Mouse (Mus musculus): Measurements from ENCODE around the gene Olfr654. TPM values are rescaled to one million over a fixed set of nuclear protein-coding genes. Genes with fewer than 3 reads are reported as not detected.

Olfr654 gene
- polyA plus RNA-seq (2016; fragmentation: Nextera tagmentation; extraction: Ambion mirVana): not detected in 2 replicates

DNA sequence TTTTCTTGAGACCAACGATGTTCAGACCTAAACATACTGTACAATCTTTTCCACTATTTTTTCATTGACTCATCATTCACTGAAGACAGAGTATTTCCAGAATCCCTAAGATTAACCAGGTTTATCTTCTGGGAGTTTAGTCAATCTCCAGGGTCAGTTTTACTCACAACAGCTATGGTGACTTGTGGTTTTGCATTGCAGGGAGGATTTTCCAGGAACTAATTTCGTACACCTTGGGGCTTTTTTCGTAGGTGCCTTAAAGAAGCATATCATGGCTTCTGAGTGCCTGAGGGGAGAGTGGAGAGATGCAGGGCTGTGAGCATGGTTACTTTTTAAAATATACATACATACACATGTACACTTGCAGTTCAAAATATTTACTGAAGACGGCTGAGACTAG is at the start of gene Olfr654:
Olfr654 (plus strand) TSS at position 301 of the 400 bp plus-strand sequence.
- no peaks in the 10 kb centered on the region for H3K9me3 ChIP-seq
- H3K27me3 ChIP-seq: no peaks in the 10 kb centered on the region
- H3K4me1 ChIP-seq: no peaks in the 10 kb centered on the region
- no peak for ATAC-seq (ENCODE audit: insufficient number of reproducible peaks, insufficient read depth, low FRiP score, low TSS enrichment)
- WGBS: 94% methylated on average over 4 of the region's 4 CpGs
- no peak within 1 kb of the TSS for H3K4me3 ChIP-seq
- no peak within 1 kb of the TSS for H3K9ac ChIP-seq
- no peak within 1 kb of the TSS for H3K27ac ChIP-seq
- no peak within 1 kb of the TSS for H3K4me2 ChIP-seq (replicated peaks)
- no peaks in the 10 kb centered on the region for H3K36me3 ChIP-seq

DNA sequence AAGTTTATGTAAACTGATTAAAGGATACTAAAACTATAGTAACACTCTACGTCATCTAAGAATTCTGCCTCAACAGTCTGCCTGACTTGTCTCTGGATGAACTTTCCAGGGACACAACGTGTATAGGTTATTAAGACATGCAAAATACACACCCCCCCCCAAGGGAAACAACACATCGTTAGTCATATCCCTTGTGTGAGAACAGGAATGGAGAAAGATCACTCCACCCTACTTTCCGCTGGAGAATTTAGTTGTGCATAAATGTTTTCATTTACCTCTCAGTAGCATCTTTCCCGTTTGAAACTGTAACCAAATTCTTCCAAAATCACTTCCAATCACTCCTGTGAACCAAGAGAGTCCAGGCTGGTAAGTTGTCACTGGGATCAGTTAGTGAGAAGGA is 37.0 kb upstream of the Olfr654 start, which contains the start of gene Olfr651:
Olfr651 (plus strand) TSS at position 301 of the 400 bp plus-strand sequence.
- no peaks in the 10 kb centered on the region for H3K36me3 ChIP-seq
- WGBS: 74% methylated on average over 5 of the region's 5 CpGs
- H3K4me1 ChIP-seq: no peaks in the 10 kb centered on the region
- H3K27ac ChIP-seq: no peak within 1 kb of the TSS
- H3K9me3 ChIP-seq: no peaks in the 10 kb centered on the region
- ATAC-seq (ENCODE audit: insufficient number of reproducible peaks, insufficient read depth, low FRiP score, low TSS enrichment): no peak
- no peaks in the 10 kb centered on the region for H3K27me3 ChIP-seq
- no peak within 1 kb of the TSS for H3K4me3 ChIP-seq
- H3K9ac ChIP-seq: no peak within 1 kb of the TSS
- H3K4me2 ChIP-seq (replicated peaks): no peak within 1 kb of the TSS

DNA sequence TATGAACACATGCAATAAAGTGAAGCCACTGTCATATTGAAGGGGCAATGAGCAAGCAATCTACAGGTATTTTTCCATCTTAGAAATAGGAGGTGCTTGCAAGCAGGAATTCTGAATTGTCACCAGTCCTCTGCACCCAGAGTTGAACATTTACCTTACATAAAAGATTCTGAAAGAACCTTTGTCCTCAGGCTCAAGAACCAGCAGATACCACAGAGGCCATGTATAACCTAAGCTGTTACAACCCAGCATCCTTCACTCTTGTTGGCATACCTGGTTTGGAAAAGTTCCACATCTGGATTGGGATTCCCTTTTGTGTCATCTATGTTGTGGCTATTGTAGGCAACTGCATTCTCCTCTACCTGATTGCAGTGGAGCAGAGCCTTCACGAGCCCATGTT is 34.1 kb upstream of the Olfr654 start:
- no peak overlapping the region for H3K4me2 ChIP-seq (replicated peaks)
- H3K9ac ChIP-seq: no peak overlapping the region
- 70% methylated on average over 1 of the region's 1 CpGs for WGBS
- H3K27me3 ChIP-seq: no peaks in the 10 kb centered on the region
- no peak overlapping the region for H3K27ac ChIP-seq
- ATAC-seq (ENCODE audit: insufficient number of reproducible peaks, insufficient read depth, low FRiP score, low TSS enrichment): no peak
- H3K9me3 ChIP-seq: no peaks in the 10 kb centered on the region
- H3K36me3 ChIP-seq: no peaks in the 10 kb centered on the region
- H3K4me1 ChIP-seq: no peaks in the 10 kb centered on the region
- no peak overlapping the region for H3K4me3 ChIP-seq

DNA sequence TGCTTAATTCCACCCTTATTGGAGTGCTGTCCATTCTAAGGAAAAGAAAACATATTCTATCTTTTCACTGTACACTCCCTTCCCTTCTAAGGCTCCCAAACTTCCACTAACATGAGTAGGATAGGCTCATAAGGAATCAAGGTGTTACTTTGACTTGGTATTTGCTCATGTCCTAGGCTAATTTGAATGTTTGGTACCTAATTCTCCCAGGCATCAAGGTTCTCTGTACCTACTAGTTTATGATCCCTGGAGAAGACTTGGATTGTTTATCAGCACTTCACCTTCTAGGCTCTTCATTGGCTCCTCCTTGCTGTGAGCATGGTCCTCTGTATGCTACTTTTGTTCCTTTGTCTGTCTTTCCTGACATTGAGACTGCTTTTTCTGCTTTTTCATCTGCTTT is 26.2 kb upstream of the Olfr654 start, which contains the start of gene Olfr652:
Olfr652 (plus strand) TSS at position 301 of the 400 bp plus-strand sequence.
- Histone ChIP-seq H3K4me2 (replicated peaks) (no peak within 1 kb of the TSS), H3K4me1 (no peaks in the 10 kb centered on the region), H3K27me3 (no peaks in the 10 kb centered on the region), H3K9me3 (no peaks in the 10 kb centered on the region), H3K9ac (no peak within 1 kb of the TSS), H3K27ac (no peak within 1 kb of the TSS), H3K36me3 (no peaks in the 10 kb centered on the region), H3K4me3 (no peak within 1 kb of the TSS)
- ATAC-seq (ENCODE audit: insufficient number of reproducible peaks, insufficient read depth, low FRiP score, low TSS enrichment): no peak

DNA sequence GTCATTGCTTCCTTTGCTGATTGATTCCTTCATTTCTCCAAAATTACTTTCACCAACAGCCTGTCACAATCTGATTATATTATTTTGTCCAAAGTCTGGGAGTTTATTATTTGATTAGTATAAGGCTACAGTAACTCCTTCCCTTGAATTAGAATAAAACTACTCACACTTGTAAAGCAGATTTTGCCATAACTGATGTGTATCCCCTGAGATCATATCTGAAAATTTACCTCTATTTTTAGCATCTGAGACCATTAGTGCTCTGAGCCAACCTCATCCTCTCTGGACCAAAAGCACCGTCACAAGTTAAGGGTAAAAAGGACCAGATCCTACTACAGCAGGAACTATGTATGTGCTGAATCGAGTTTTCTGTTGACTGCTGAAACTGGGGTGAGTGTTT is 9.8 kb upstream of the Olfr654 start, which contains the start of gene Olfr653:
Olfr653 (plus strand) TSS at position 301 of the 400 bp plus-strand sequence.
- H3K4me3 ChIP-seq: no peak within 1 kb of the TSS
- H3K27me3 ChIP-seq: no peaks in the 10 kb centered on the region
- no peak within 1 kb of the TSS for H3K4me2 ChIP-seq (replicated peaks)
- no peaks in the 10 kb centered on the region for H3K4me1 ChIP-seq
- 74% methylated on average over 2 of the region's 2 CpGs for WGBS
- H3K9ac ChIP-seq: no peak within 1 kb of the TSS
- no peak within 1 kb of the TSS for H3K27ac ChIP-seq
- H3K9me3 ChIP-seq: no peaks in the 10 kb centered on the region
- H3K36me3 ChIP-seq: no peaks in the 10 kb centered on the region
- ATAC-seq (ENCODE audit: insufficient number of reproducible peaks, insufficient read depth, low FRiP score, low TSS enrichment): no peak

DNA sequence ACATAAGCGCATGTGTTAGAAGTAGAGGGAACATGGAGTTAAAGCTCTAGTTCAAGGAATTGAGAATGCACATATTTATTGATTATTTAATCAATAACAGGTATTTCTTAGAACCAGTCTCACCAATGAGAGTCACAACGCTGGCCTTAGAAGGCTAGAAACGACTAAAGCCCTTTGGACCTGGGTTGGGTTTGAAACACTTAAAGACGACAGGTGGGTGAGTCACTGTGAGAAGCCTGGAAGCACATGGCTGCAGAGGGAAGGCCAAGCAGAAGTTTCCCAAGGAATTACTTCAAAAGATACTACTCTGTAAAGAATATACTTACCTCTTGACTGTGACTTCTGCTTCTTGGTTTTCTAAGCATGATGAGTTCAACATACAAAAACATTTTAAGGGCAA is 6.0 kb upstream of the Olfr654 start:
- Histone ChIP-seq H3K27me3 (no peaks in the 10 kb centered on the region), H3K4me3 (no peak overlapping the region), H3K9ac (no peak overlapping the region), H3K4me2 (replicated peaks) (no peak overlapping the region), H3K4me1 (no peaks in the 10 kb centered on the region), H3K36me3 (no peaks in the 10 kb centered on the region), H3K9me3 (no peaks in the 10 kb centered on the region), H3K27ac (no peak overlapping the region)
- ATAC-seq (ENCODE audit: insufficient number of reproducible peaks, insufficient read depth, low FRiP score, low TSS enrichment): no peak
- WGBS: 91% methylated on average over 4 of the region's 4 CpGs

DNA sequence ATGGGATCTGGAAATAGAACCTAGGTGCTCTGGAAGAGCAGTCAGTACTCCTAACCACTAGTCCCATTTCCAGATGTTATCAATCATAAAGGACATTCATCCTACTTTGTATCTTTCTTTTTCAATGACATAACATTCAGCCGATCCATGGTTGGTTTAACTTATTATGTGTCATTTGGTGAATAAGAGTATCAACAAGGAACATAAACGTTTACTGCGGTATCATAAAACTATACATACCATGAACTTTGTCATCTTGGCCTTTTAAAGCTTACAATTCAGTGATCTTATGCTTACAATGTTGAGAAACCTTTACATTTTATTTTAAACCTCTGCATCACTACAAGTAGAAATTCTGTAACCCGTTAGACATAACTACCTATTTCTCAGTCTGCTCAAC is 5.4 kb upstream of the Olfr654 start:
- Histone ChIP-seq H3K4me2 (replicated peaks) (no peak overlapping the region), H3K27ac (no peak overlapping the region), H3K36me3 (no peaks in the 10 kb centered on the region), H3K4me1 (no peaks in the 10 kb centered on the region), H3K9me3 (no peaks in the 10 kb centered on the region), H3K9ac (no peak overlapping the region), H3K4me3 (no peak overlapping the region), H3K27me3 (no peaks in the 10 kb centered on the region)
- ATAC-seq (ENCODE audit: insufficient number of reproducible peaks, insufficient read depth, low FRiP score, low TSS enrichment): no peak
- WGBS: 83% methylated on average over 4 of the region's 4 CpGs

DNA sequence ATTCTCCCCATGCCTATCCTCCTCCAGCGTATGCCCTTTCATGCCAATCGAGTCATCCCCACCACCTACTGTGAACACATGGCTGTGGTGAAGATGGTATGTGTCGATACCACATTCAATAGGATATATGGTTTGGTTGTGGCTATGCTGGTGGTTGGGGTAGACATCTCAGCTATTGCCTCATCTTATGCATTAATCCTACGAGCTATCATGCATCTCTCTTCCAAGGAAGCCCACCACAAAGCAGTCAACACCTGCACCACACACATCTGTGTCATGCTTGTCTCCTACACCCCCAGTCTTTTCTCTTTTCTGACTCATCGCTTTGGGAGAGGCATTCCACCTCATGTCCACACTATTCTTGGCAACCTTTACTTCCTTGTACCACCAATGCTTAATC is 1.4 kb downstream of the Olfr654 start:
- Histone ChIP-seq H3K9ac (no peak overlapping the region), H3K36me3 (no peaks in the 10 kb centered on the region), H3K27me3 (no peaks in the 10 kb centered on the region), H3K27ac (no peak overlapping the region), H3K4me3 (no peak overlapping the region), H3K4me2 (replicated peaks) (no peak overlapping the region), H3K9me3 (no peaks in the 10 kb centered on the region), H3K4me1 (no peaks in the 10 kb centered on the region)
- WGBS: 80% methylated on average over 5 of the region's 5 CpGs
- ATAC-seq (ENCODE audit: insufficient number of reproducible peaks, insufficient read depth, low FRiP score, low TSS enrichment): no peak

DNA sequence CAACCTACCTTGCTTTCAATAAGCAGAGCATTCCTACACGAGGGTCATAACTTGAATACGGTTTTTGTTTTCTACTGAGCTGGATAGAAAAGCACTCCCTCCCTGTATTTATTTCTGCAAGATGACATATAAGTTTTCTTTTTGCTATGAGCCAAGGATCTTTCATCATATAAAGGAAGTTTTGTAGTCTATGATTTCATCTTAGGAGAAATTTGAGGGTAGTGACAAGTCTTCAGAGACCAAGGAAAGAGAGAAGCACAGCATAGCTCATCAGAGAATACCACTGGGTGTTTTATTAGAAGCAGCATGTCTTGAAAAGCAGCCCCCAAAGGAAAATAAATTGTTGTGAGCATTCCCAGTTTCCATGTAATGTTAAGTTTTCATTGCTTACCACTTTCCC is 14.9 kb downstream of the Olfr654 start, which contains the start of gene Olfr655:
Olfr655 (minus strand) TSS at position 101 of the 400 bp plus-strand sequence.
- Histone ChIP-seq H3K9me3 (no peaks in the 10 kb centered on the region), H3K27ac (no peak within 1 kb of the TSS)

DNA sequence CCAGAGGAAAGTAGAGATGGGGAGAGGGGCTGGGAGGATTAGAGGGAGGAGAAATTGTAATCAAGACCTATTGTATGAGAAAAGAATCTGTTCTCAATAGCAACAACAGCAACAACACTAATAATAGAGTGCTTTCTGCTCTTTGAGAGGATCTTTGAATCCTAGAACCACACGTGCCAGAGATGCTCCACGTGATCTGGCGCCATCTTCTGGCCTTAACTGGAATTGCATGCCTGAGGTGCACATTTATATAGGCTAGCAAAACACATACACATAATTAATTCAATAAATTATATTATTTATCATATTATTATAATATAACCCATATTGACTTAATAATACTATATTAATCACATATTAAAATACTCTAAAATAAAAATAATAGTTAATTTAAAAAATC is 16.3 kb downstream of the Olfr654 start:
- ATAC-seq (ENCODE audit: insufficient number of reproducible peaks, insufficient read depth, low FRiP score, low TSS enrichment): no peak
- H3K27me3 ChIP-seq: no peaks in the 10 kb centered on the region
- 5% methylated on average over 3 of the region's 3 CpGs for WGBS
- H3K4me3 ChIP-seq: no peak overlapping the region
- no peak overlapping the region for H3K27ac ChIP-seq
- no peak overlapping the region for H3K9ac ChIP-seq
- no peaks in the 10 kb centered on the region for H3K9me3 ChIP-seq
- no peaks in the 10 kb centered on the region for H3K4me1 ChIP-seq
- no peak overlapping the region for H3K4me2 ChIP-seq (replicated peaks)
- H3K36me3 ChIP-seq: no peaks in the 10 kb centered on the region

More for the DNA sequence above, 14.9 kb downstream of the Olfr654 start, which contains the start of gene Olfr655:
- WGBS: 78% methylated on average over 2 of the region's 2 CpGs
- Histone ChIP-seq H3K36me3 (no peaks in the 10 kb centered on the region), H3K9ac (no peak within 1 kb of the TSS), H3K27me3 (no peaks in the 10 kb centered on the region), H3K4me3 (no peak within 1 kb of the TSS), H3K4me2 (replicated peaks) (no peak within 1 kb of the TSS), H3K4me1 (no peaks in the 10 kb centered on the region)
- no peak for ATAC-seq (ENCODE audit: insufficient number of reproducible peaks, insufficient read depth, low FRiP score, low TSS enrichment)

DNA sequence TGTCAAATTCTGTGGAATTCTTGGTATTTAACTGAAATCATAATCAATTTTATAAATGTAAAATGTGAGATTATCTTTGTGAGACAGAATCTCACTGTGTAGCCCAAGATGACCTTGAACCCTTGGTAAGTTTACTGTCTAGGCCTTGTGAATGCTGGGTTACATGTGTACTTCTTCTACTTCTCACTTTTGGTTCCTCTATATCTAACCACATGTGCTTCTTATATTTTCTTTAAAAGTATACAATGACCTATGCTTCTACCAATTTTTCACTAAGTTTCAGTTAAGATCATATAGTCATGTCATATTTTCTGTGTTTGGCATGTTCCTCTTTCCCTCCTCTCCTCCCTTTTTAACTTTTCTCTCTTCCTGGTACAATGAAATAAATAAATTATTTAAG is 17.9 kb downstream of the Olfr654 start:
- Histone ChIP-seq H3K4me3 (no peak overlapping the region), H3K4me2 (replicated peaks) (no peak overlapping the region), H3K9ac (no peak overlapping the region), H3K4me1 (no peaks in the 10 kb centered on the region), H3K36me3 (no peaks in the 10 kb centered on the region), H3K27ac (no peak overlapping the region), H3K27me3 (no peaks in the 10 kb centered on the region), H3K9me3 (no peaks in the 10 kb centered on the region)
- ATAC-seq (ENCODE audit: insufficient number of reproducible peaks, insufficient read depth, low FRiP score, low TSS enrichment): no peak

DNA sequence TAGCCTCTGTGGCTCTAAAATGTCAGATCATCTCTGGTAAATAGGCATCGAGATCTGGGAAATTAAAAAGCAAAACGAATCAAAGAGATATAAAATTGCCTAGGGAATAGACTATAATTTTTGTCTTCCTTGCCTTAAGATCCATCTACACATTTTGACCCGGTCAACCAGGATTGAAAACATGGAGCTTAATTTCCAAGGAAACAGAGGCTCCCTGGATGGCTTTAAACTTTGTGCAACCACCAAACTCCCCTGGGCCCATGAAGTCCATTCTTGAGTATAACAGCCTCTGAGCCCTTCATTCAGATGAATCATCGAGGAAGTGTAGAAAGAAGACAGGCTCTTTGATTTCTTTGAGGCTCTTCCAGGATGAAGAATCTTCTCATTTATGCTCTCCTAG is 26.8 kb downstream of the Olfr654 start, which contains the start of gene Olfr656:
Olfr656 (plus strand) TSS at position 301 of the 400 bp plus-strand sequence.
- Histone ChIP-seq H3K27me3 (no peaks in the 10 kb centered on the region), H3K9me3 (no peaks in the 10 kb centered on the region), H3K4me3 (no peak within 1 kb of the TSS), H3K36me3 (no peaks in the 10 kb centered on the region), H3K4me2 (replicated peaks) (no peak within 1 kb of the TSS), H3K27ac (no peak within 1 kb of the TSS), H3K4me1 (no peaks in the 10 kb centered on the region), H3K9ac (no peak within 1 kb of the TSS)
- WGBS: 82% methylated on average over 4 of the region's 4 CpGs
- ATAC-seq (ENCODE audit: insufficient number of reproducible peaks, insufficient read depth, low FRiP score, low TSS enrichment): no peak

DNA sequence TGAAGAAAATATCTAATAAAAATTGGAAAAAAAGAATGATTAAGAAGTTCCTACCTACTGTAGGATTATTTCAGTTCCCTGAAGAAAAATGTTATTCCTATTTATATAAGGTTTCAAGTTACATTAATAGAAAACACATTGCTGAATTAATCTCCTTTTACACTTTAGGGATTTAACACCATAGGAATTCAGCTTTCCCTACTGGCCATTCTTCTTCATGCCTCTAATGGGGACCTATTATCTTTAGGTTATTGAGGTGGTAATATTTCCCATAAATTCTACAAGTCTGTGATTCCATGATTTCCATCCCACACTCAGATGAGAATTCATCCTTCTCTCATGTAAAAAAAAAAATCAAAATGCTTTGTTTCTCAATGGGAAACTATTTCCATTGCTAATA is 37.7 kb downstream of the Olfr654 start, which contains the start of gene Olfr657:
Olfr657 (plus strand) TSS at position 301 of the 400 bp plus-strand sequence.
- H3K4me2 ChIP-seq (replicated peaks): no peak within 1 kb of the TSS
- no peaks in the 10 kb centered on the region for H3K36me3 ChIP-seq
- no peak for ATAC-seq (ENCODE audit: insufficient number of reproducible peaks, insufficient read depth, low FRiP score, low TSS enrichment)
- H3K27ac ChIP-seq: no peak within 1 kb of the TSS
- H3K9ac ChIP-seq: no peak within 1 kb of the TSS
- H3K4me1 ChIP-seq: no peaks in the 10 kb centered on the region
- no peak within 1 kb of the TSS for H3K4me3 ChIP-seq
- H3K9me3 ChIP-seq: no peaks in the 10 kb centered on the region
- H3K27me3 ChIP-seq: no peaks in the 10 kb centered on the region

Data from embryonic facial prominence, embryonic 12.5 days (tissue).